Mouse (Mus musculus) T-cell, adult 2 months (primary cell): ENCODE results near the gene Styxl1.

Source experiments
- DNase-seq: peaks from one replicate; pipeline ENCODE4 v3.0.0; 2022; ENCODE audit warnings: low spot score

The Styxl1 gene

GRCm38 (mm10) chr5:135764971-135765370 is 13.2 kb downstream of the Styxl1 start:
- no peak for DNase-seq

DNA sequence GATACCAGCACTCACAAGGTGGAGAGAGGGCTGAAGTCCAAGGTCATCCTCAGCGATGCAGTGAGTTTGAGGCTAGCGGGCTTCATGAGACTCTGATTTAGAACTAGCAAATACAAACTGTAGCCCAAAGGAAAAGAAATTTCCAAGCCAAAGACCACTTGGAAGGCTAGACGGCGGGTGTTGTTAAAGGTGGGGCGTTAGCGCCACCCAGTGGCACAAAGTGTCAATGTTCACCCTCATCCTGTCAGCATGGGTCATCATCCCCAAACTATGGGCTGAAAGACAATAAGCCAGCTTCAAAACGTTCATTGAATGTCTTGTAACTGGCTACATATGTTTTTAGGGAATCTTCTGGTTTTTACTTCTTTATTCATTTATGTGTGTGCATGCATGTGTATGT is 14.7 kb downstream of the Styxl1 start:
- DNase-seq = peak; percentile 65

DNA sequence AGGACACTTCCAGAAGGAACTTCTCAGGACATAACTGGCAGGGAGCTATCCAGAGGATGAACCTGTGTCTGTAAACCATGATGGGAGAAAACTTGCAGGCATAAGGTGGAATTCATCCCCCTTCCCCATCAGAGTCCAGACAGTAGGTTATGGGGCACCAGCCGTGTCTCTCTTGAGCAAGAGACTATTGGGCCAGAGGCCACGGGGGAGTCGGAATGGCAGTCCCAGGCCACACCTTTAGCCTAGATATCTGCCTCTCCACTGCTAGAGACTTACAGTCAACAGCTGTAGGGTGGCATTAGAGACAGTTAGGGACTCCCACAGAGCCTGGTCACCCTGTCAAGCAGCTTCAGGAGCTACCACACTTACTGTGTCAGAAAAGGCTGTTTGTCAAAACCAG is 16.3 kb downstream of the Styxl1 start:
- no peak for DNase-seq

- DNase-seq = no peak
Measured at GRCm38 (mm10) chr5:135751595-135751994, 26.6 kb downstream of the Styxl1 start.

DNA sequence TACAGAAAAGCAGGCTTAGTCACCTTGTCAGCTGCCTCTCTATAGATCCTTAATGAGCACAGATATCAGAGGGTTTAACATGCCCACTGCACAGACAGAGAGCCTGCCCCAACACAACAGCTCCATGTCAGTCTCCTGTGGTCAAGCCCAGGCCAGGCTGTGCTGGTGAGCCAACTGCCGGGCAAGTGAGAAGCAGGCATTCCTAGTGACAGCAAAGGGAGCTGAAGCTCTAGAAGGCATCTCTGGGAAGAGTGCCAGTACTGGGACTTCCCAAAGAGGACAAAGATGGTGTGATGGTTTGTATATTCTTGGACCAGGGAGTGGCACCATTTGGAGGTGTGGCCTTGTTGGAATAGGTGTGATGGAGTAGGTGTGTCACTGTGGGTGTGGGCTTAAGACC is 27.1 kb downstream of the Styxl1 start:
- DNase-seq = no peak

DNA sequence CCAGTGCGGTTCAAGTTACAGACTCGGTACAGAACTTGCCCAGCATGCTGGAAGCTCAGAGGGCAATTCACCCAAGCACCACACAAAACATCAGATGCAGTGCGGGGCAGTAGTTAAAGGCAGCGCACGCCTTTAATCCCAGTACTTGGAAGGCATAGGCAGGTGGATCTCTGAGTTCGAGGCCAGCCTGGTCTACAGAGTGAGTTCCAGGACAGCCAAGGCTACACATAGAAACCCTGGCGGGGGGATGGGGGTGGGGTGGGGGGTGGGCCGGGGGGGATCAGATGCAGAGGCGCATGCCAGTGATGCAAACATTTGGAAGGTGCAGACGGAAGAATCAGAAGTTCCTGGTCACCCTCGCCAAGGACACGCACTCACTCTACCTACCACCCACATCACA is 33.4 kb downstream of the Styxl1 start:
- no peak for DNase-seq

DNA sequence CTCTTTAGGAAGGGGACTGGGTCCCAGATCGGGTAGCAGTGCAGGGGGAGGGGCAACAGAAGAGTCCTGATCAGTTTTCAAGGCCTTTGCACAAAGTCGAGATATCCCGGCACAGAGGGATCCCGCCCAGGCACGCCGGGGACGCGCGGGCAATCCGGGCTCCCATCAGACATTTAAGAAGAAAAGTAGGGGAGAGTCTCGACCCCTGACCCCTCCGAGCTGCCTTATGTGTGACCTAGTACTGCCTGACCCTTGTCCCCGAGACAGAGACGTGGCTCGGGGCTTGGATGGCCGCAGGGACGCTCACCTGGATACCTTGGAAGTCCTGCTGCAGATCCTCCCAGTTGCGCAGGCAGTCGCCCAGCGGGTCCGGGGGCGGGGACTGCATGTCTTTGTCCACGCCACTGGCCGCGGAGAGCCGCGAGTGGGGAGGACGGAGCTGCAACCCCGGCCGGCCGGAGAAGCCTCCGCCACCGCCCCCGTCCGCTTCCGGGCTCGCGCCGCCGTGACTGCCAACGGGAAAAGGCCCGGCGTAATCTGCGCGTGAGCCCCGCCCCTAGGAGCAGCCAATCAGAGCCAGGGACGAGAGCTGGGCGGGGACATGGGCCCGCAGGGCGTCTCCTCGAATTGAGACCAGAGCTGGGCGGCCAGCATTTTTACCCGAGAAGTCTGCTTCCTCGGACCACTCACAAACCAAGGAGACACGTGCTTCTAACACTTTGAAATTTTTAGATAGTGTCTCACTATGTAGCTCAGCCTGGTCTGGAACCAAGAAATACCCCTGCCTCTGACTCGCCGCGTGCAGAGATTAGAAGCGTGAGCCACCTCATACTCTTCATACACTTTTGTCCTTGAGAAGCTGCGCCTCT is 34.2 kb downstream of the Styxl1 start, which contains the start of gene Tmem120a:
Tmem120a (minus strand) TSS at position 708 of the 869 bp plus-strand sequence.
- DNase-seq = peak; percentile 88

GRCm38 (mm10) chr5:135742941-135743740 is 35.0 kb downstream of the Styxl1 start:
- DNase-seq = no peak

DNA sequence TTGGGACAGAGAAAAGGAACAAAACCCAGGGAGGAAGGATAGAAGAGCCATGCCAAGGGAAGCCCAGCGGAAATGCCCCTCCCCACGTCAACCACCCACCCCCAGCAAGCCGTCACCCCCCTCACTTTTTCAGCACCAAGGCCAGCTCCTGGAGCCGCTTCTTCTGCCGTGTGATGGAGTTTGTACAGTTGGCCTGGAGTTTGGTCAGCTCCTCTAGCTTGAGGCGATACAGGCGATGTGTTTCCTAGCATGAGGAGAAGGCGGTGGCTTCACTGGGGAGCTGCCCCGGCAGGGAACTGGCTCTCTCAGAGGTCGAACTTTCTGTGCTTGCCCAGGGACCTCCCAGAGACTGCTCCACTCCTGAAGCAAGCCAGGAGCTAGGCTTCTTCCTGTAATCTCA is 36.0 kb downstream of the Styxl1 start:
- no peak for DNase-seq

DNA sequence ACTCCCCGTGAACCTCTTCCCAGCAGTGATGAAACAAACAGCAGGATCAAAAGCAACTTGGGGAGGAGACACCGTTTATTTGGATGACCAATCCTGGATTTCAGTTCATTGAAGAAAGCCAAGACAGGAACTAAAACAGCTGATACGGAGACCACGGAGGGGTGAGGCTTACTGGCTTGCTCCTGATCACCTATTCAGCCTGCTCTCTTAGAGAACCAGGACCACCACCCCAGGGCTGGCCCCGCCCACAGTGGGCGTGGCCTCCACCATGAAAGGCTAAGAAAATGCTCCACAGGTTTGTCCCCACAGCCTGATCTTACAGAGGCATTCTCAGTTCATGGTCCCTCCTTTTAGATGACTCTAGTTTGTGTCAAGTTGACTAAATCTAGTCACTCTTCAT is 39.9 kb downstream of the Styxl1 start:
- no peak for DNase-seq

GRCm38 (mm10) chr5:135737154-135737553 is 41.0 kb downstream of the Styxl1 start:
- DNase-seq = peak; percentile 26

DNA sequence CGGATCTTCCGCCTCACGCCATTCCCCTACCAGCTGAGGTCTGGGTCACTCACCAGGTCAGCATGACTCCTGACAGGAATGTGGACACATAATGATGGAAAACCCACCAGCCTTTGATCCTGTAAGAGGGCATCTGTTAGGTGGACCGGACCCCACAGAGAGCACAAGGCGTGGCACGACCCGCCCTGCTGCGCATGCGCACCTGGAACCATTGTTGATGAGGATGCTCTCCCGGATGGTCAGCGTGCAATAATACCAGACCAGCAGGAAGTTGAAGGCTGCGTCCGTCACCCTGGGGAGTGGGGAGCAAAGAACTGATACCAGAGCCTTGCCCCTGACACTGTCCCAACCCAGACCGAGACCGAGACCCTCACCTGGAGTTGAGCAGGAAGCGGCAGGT is 41.6 kb downstream of the Styxl1 start:
- DNase-seq = no peak

DNA sequence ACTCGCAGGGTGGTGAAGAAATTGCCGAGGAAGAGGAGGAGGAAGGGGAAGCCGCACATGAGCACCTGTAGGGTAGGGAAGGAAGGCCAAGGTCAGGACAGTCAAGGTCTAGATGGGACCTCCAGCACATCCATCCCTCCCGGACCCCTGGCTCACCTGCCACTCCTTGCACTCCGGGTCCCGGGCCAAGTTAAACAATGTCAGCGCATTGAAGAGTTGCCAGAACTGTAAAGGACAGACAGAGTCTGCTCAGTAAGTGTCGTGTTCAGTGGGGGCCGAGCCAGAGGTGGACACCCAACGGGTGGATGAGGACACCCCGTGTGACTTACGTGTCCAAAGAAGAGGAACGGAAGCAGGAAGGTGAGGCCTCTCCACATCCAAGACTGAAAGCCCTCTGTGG is 42.4 kb downstream of the Styxl1 start:
- DNase-seq = no peak

DNA sequence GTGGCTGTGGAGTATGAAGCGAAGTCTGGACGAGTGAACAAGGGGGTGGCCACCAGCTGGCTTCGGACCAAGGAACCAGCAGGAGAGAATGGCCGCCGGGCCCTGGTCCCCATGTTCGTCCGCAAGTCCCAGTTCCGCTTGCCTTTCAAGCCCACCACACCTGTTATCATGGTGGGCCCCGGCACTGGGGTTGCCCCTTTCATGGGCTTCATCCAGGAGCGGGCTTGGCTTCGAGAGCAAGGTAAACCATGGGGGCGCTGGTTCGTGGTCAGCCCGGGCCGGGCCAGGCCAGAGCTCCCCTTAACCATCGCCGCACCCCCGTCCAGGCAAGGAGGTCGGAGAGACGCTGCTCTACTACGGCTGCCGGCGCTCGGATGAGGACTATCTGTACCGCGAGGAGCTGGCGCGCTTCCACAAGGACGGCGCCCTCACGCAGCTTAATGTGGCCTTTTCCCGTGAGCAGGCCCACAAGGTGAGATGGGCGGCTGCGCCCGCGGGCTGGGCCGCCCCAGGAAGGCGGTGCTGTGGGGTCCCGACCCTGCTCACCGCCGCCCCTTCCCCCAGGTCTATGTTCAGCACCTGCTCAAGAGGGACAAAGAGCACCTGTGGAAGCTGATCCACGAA is 44.0 kb downstream of the Styxl1 start:
- DNase-seq = no peak

DNA sequence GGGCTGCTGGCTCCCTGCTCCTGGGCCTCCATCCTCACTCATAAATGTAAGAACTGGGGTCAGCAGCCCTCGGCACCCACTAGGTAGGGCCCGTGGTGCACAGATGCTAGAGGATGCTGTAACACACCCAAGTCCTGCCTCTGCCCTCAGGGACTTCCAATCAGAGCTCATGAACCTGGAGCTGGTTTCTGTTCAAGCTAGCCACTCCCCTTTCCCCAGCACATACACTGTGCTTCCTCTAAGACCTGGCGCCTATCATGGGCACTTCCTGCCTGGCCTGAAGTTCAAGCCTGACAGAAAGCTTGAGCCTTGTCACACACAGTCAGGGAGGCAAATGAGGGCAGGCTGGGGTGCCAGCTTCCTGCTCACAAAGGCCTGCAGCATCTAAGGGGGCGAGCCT is 45.1 kb downstream of the Styxl1 start:
- no peak for DNase-seq

- no peak for DNase-seq
Measured at GRCm38 (mm10) chr5:135731322-135731721, 46.9 kb downstream of the Styxl1 start.

DNA sequence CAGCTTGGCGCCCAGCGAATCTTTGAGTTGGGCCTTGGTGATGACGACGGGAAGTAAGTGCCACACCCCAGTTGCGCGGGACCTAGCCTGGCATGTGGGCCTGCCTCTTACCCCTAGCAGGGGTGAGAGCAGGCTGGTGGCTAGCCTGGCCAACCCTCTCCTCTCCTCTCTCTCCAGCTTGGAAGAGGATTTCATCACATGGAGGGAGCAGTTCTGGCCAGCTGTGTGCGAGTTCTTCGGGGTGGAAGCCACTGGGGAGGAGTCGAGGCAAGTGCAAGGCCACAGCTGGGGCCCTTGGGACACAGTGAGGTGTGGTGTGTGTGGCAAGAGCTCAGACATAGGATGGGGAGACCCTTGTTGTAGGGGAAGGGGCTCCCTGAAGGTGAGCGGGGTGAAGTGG is 47.3 kb downstream of the Styxl1 start:
- no peak for DNase-seq

GRCm38 (mm10) chr5:135730278-135730677 is 47.9 kb downstream of the Styxl1 start:
- no peak for DNase-seq

- DNase-seq = no peak
Measured at GRCm38 (mm10) chr5:135729351-135729750, 48.8 kb downstream of the Styxl1 start.

GRCm38 (mm10) chr5:135728361-135728760 is 49.8 kb downstream of the Styxl1 start:
- no peak for DNase-seq

- DNase-seq = no peak
Measured at GRCm38 (mm10) chr5:135727871-135728270, 50.3 kb downstream of the Styxl1 start.

- DNase-seq = no peak
Measured at GRCm38 (mm10) chr5:135726641-135727346, 51.4 kb downstream of the Styxl1 start.
